Mouse (Mus musculus): ENCODE measurements around the gene Ilf3.
"Not testable (repeated sequence)": the region's sequence is repeated elsewhere in the genome, so short reads cannot be mapped to it uniquely, and the experiment has no call there.

Ilf3 gene

DNA sequence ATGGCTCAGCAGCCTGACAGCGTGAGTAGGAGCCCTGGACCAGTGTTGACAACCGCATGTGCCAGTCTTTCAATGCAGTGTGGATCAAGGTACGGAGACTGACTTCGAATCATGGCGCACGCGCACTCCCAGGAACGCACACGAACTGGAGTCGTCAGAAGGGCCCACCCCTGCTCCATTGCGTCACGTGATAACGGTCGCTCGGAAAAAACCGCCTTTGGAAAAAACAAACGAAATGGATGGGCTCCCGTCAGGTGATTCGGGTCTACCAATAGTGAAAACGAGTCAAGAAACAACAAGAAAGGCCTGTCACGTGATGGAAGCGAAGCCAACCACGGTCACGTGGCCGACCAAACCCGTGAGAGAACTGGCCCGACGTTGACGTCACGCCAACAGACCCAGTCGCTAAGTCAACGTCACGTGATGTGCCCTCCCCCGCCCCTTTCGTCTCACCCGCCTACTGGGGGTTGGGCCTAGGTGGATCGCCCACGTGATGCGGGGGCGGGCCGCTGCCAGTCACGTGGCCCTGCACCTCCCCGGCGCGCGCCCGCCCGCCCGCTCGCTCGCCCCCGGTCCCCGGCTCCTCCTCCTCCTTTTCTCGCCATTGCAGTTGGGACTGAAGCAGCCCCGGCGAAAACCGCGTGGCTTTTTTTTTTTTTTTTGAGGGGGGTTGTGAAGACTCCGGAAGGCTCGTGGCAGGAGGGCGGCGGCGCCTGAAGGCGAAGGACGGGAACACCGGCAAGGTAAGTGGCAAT is at the start of gene Ilf3:
TSS of gene Ilf3 (plus strand) at position 515 of the 755 bp plus-strand sequence.
- DNase-seq (ENCODE audit: extremely low read depth, insufficient read length, low spot score): peak; percentile 91

DNA sequence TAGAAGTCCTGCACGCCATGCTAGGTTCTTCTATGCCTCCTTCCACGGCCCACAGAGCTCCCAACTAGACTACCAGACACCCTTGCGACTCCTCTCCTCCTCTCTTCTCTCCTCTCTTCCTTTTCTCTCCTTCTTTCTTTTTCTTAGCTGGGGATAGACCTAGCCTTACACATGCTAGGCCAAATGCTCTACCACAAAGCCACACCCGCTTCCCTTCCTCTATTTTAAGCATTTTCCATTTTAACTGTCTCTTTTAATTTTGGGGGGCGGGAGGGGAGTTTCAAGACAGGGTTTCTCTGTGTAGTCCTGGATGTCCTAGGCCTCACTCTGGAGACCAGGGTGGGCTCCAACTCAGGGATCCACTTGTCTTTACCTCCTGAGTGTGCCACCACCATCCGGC is 48.9 kb upstream of the Ilf3 start:
- DNase-seq (ENCODE audit: extremely low read depth, insufficient read length, low spot score): no peak

DNA sequence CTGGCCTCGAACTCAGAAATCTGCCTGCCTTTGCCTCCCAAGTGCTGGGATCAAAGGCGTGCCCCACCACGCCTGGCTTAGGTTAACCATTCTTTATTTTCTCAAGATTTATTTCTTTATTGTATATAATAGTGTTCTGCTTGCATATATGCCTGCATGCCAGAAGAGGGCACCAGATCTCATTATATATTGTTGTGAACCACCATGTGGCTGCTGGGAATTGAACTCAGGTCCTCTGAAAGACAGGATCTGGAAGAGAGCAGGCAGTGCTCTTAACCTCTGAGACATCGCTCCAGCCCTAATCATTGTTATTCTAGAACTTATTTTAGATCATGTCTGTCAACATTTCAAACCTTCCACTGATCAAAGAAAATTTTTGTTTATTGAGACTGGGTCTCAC is 48.2 kb upstream of the Ilf3 start:
- DNase-seq (ENCODE audit: extremely low read depth, insufficient read length, low spot score): no peak

DNA sequence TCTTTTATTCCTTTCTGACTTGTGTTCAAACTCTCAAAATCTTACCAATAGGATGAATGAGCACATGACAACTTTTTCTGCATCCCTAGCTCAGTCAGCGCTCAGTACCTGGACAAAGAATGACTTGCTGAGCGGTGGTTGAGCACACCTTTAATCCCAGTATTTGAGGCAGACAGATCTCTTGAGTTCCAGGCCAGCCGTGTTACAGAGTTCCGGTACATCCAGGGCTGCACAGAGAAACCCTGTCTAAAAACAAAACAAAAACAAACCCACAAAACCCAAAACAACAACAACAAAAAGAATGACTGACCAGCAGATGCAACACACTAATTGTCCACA is 47.4 kb upstream of the Ilf3 start:
- DNase-seq (ENCODE audit: extremely low read depth, insufficient read length, low spot score): no peak

DNA sequence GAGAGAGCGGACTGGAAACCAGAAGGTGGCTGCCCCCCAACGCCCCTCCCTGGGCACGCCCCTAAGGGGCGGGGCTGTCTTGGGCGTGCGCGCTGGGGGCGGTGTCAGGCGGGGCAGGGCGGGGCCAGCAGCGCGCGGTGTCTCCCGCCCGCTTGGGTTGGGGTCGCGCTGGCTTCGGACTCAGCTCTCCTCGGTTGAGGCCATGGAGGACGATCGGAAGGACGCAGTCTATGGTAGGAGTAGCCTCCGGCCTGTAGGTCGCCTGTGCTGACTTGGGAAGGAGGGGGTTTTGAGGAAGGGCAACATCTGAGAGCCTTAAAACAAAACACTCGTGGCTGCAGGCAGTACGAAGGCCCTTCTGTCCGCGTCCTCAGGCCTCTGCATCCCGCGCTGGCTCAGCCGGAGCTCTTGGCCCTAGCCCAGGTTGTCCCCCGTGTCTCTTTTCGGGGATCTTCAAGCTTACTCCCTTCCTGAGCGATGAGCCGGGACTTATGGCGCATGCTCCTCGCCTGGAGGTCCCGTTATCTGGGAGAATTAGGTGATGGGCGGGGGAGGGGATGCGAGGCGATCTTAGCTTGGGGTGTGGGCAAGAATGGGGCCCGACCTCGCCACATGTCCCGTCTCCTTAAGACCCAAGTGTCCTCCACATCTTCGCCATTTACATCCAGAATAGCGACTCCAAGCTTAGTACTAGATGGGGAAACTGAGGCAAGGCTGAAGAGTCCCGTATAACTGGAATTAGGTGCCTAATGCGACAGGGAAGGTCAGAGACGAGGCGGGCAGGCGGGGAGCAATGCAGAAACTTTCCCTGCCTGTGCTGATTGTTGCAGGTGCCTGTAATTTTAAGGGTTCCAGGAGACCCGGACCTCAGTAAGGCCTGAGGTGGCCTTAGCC is 46.8 kb upstream of the Ilf3 start, which contains the start of gene Slc44a2:
TSS of gene Slc44a2 (plus strand) at position 80 of the 894 bp plus-strand sequence.
- peak; percentile 81 for DNase-seq (ENCODE audit: extremely low read depth, insufficient read length, low spot score)

DNA sequence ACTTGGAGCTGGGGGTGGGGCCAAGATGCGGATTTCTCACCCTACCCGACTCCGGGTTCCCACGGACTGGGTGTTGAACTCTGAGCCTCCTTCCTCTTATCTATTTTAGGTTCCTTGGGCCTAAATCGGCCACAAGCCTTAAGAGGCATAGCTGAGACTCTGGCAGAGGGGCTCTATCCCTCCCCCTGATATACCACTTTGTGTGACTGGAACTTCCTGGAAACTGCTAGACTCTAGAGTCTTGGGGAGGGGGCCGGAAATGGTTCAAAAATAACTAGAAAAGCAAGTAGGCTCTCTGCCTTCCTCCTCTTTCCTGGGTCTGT is 46.2 kb upstream of the Ilf3 start:
- DNase-seq (ENCODE audit: extremely low read depth, insufficient read length, low spot score): peak; percentile 44

DNA sequence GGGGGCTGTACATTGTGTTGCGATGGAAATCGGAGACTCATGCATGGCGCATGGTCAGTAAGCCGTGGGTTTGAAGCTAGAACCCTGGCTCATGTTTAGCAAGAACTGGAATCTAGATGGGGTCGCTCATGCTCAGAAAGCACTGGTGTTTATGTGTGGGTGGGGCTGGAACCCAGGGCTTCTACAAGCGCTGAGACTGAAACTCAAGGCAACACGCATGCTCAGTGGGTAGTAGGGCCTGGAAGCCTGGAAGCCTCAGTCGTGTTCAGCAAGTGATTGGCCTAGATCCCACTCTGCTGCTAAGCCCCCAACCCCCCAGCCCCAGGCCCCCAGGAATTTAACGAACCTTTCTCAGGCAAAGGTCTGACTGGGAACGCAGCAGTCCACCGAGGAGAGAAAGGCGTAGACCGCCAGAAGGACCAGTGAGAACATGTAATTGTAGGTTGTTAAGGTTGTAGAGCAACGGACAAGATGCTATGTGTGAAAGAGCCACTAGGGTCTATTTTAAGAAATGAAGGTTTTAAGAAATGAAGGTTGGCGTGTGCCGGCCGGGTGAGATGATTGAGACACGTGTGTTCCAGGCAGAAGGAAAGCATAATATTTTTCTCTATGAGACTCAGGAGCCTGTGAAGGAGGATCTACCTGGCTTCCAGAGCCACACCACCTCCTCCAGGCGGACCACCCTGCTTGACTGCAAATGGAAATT is 45.3 kb upstream of the Ilf3 start:
- no peak for DNase-seq (ENCODE audit: extremely low read depth, insufficient read length, low spot score)

DNA sequence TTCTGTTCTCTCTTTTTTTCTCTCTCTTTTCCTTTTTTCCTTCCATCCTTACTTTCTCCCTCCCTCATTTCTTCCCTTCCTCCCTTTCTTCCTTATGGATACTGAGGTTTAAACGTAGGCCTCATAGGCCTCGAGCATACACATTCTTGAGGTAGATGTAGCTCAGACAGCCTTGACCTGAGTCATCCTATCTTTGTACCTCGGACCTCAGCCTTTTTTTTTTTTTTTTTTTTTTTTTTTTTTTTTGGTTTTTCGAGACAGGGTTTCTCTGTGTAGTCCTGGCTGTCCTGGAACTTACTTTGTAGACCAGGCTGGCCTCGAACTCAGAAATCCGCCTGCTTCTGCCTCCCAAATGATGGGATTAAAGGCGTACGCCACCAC is 44.8 kb upstream of the Ilf3 start:
- not testable (repeated sequence) for DNase-seq (ENCODE audit: extremely low read depth, insufficient read length, low spot score)

DNA sequence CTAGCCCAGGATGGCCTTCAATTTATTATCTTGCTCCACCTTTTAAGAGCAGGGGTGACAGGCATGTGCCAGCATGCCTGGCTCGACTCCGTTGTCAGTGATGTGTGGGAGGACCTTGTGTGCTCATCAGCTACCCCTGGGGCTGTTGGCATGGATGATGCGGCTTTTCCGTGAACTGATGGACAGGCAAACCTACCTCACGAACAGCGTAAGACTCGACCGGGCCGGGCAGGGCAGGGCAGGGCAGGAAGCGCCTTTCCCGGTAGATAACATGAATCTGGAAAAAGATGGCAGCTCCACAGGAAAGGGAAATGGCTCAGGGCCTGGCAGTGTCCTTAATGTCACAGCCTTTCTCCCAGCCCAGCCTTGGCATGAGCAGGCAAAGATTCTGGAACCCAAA is 43.4 kb upstream of the Ilf3 start:
- DNase-seq (ENCODE audit: extremely low read depth, insufficient read length, low spot score): no peak

DNA sequence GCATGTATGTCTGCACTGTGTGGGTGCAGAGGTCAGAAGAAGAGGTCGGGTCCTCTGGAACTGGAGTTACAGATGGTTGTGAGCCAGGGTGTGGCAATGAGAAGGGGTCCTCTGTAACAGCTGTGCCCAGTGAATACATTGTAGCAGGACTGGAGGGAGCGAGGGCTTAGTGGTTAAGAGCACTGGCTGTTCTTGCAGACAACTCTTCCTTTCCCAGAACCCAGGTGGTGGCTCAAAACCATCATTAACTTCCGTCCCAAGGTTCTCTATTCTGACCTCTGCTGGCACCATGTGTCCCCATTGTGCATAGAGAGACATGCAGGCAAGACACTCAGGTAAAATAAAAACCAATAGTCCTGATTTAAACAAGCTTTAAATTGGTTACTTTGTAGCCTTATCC is 40.1 kb upstream of the Ilf3 start:
- no peak for DNase-seq (ENCODE audit: extremely low read depth, insufficient read length, low spot score)

DNA sequence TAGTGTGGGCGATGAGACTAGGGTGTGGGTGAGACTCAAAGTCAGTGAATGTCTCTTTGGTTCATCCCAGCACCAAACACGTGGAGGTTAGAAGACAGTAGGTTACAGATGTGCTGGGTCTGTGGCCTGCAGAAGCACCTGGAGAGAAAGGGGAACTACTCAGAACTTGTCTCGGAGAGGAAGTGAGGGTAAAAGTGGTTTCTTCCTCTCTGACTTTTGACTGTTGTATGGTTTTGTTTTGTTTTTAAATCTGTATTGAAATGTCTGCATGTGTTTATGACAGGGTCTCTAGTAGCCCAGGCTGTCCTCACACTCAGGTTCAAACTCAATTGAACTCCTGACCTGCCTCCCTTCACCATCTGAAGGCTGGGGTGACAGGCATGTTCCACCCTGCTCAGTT is 39.6 kb upstream of the Ilf3 start:
- DNase-seq (ENCODE audit: extremely low read depth, insufficient read length, low spot score): no peak

DNA sequence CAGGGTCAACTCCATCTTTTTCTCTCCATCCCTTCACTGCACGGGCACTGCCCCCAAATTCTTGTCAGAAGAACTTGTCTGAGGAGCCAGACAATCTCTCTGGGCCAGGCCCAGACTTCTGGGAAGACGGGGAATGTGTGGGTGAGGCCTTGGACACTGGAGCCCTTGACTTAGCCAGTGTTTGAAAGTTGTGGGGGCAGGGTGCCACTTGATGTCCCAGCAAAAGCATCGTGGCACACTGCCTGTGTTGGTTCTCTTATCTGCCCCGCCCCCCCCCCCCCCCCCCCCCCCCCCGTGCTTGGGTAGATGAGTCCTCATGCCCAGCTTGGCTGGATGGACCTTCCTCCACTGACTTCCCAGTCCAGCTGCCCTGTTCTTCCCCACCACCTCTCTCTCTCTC is 38.6 kb upstream of the Ilf3 start:
- DNase-seq (ENCODE audit: extremely low read depth, insufficient read length, low spot score): no peak

DNA sequence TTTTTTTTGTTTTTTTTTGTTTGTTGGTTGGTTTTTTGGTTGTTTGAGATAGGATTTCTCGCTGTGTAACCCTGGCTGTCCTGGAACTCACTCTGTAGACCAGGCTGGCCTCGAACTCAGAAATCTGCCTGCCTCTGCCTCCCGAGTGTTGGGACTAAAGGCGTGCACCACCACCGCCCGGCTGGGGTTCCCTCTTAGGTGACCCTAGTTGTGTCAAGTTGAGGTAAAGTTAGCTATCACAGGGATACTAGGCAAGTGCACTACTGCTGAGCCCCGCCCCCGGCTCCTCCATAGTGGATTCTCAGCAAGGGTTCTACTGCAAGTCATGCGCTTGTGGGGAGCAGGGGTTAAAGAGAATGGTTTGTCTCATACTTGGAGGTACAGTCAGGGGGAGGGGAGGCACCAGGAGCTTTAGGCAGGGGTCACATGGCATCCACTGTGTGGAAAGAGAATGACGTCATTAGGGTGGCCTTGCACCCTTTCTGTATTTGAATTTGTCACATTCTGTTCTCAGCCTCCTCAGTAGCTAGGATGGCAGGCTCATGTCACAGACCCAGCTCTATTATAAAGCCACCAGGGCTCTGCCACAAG is 37.9 kb upstream of the Ilf3 start:
- DNase-seq (ENCODE audit: extremely low read depth, insufficient read length, low spot score): no peak

DNA sequence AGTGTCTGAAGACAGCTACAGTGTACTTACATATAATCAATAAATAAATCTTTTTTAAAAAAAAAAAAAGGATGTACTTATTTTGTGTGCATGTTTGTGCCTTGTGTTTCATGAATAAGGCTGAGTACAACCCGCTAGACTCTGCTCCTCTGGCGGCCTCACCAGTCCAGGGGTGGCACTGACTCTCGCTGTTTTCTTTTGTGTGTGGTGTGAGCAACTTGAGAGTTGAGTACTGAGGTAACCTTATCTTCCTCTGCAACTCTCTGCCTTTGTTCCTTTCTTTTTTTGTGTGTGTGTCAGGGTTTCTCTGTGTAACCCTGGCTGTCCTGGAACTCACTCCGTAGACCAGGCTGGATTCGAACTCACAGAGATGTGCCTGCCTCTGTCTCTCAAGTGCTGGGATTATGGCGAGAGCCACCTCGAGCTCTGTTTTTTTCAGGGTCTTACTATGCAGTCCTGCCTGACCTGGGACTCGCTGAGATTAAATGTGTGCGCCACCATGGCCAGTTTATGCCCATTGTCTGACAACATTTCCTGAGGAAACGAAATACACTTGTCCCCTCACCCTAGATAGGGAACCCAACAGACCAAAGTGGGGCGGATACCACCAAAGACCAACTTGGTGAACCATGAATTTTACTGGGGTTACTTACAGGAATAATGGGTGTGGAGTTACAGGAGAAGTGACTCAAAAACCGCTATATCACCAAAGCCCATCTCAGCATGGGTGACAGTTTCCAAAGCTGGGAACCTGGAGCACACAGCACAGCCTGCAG is 36.1 kb upstream of the Ilf3 start:
- no peak for DNase-seq (ENCODE audit: extremely low read depth, insufficient read length, low spot score)

DNA sequence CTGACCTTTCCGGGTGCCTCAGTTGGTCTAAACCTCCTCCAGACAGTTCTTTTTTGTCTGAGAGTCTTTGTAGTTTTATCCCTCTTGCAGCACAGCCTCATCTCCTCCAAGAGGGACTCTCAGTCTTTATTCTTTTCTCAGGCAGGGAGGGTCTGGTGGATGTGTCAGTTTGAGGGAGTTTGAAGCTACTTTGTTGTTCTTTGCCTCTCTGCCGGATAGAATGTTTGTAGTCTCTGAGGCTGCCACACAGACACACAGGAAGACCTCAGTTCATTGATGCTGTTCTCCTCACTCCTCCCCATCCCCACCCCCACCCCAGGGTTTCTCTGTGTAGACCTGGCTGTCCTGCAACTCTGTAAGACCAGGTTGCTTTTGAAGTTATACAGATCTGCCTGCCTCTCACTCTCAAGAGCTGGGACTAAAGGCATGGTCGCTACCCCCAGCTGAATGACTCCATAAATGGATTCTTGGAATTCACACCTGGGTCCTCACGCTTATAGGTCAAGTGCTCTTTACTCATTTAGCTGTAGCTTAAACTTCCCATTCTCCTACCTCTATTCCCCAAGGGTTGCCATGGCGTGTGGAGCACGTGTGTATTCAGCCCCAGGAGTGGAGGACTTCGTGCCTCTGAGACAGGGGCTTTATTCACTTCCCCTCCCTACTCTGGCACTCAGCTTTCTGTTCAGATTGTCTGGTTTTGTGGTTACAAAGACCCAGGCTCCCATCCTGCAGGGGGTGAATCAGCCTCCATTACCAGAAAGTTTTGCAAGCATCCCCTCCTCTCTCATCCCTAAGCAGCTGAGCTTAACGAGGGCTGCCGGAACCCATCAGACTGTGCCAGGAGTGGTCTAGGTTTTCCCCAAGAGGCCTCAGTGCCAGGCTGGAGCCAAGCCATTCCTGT is 35.3 kb upstream of the Ilf3 start:
- DNase-seq (ENCODE audit: extremely low read depth, insufficient read length, low spot score): peak; percentile 69

DNA sequence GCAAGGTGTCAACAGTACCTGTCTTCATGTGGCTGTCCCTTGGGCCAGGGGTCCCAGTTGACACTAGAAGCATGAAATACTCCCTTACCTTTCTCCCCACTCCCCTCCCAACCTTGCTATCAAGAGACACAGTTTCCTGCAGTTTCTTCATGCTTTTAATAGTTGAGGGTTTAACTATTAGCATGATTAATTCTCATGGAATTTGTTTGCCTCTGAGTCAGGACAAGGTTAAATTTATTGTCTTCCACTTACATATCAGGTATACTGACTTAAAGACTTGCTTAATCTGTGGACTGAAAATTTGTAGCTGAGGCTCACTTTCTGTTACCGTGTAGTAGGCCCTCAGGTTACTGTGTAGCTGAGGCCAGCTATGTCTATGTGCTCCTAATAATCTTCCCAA is 34.1 kb upstream of the Ilf3 start:
- DNase-seq (ENCODE audit: extremely low read depth, insufficient read length, low spot score): peak; percentile 59

DNA sequence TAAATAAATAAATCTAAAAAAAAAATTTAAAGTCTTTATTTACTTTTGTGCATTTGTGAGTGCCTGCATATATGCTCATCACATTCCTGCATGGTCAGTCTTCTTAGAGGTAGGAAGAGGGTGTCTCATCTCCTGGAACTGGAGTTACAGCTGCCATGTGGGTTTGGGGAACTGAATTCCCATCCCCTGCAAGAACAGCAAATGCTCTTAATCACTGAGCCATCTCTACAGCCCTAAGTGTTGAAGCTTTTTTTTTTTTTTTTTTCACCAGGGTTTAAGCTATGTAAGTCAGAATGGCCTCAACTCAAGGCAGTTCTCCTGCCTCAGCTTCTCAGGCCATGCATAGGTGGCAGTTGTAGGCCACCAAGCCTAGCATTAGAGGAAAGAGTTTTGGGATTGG is 32.9 kb upstream of the Ilf3 start:
- no peak for DNase-seq (ENCODE audit: extremely low read depth, insufficient read length, low spot score)

DNA sequence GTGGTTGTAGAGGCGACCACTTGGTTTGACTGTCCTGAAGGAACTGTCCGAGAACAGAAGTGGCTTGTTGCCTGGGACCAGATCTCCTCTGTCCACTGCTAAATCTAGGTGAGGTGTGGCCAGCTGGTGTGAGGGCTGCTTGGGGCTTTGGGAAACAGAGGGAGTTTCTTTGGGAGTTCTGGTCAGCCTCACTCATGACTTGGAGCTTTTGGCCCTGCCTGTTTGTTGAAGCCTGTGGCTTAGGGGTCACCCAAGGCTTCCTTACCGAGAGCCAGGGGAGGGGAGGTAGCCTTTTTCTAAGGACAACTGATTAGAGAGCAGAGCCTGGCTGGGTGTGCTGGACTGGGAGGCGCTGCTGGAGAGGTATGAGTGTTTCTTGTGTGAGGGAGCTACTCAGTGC is 32.3 kb upstream of the Ilf3 start:
- no peak for DNase-seq (ENCODE audit: extremely low read depth, insufficient read length, low spot score)

DNA sequence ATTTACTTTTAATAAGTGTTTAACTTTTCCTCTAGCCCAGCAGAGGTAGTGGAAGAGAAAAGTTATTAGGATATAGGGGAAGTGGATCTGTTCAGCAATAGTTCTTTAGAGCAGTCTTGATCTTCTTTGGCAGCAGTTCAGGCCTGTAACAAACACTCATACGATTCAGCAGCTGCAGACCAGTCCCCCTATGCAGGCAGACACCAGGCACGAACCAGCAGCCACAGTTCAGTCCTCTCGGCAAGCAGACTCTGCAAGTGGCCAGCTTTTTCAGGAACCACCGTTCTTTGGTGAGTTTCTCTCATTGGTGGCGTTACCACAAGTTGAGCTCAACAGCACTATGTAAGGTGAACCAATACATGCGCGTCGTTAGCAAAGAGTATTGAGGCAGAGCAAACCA is 31.2 kb upstream of the Ilf3 start:
- DNase-seq (ENCODE audit: extremely low read depth, insufficient read length, low spot score): no peak

DNA sequence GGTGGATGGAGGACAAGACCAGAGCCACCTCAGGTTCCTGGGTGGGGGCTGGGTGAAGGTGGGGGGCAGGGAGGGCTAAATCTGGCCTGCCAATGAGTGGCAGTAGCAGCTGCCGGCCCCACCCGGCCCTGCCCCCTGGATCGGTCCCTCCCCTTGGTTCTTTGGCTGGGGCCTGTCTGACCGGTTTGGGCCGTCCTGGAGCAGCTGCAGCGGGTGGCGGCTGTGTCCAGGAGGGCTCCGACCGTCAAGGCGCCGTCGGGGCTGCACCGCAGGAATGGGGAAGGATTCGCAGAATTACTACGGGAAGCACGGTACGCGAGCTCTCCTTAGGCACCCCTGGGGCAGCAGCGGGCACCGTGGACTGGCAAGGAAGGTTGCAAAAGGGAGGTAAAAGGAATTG is 30.0 kb upstream of the Ilf3 start:
- DNase-seq (ENCODE audit: extremely low read depth, insufficient read length, low spot score): peak; percentile 67

All from 3134 (cell line).